Mouse (Mus musculus) gastrocnemius, postnatal 10 days (tissue): ENCODE results near the gene Pde6b. TPM values are rescaled to one million over a fixed set of nuclear protein-coding genes. Genes with fewer than 3 reads are reported as not detected.

Experiments used
- DNase-seq: peaks from one replicate; pipeline ENCODE4 v3.0.0; 2021; ENCODE audit warnings: mixed read lengths
- long read RNA-seq, 2 experiments: library from polyadenylated mRNA; stranded (forward); transcript quantifications; one replicate each; pipeline ENCODE4 v2.0.0; 2021
- total RNA-seq, 2 experiments: library from RNA; stranded (reverse); gene quantifications; 2 replicates each; pipeline ENCODE4 v1.2.3; 2021

Pde6b gene
- not detected for total RNA-seq
- long read RNA-seq, experiment 1: 0 reads
- long read RNA-seq, experiment 2: 0 reads

DNA sequence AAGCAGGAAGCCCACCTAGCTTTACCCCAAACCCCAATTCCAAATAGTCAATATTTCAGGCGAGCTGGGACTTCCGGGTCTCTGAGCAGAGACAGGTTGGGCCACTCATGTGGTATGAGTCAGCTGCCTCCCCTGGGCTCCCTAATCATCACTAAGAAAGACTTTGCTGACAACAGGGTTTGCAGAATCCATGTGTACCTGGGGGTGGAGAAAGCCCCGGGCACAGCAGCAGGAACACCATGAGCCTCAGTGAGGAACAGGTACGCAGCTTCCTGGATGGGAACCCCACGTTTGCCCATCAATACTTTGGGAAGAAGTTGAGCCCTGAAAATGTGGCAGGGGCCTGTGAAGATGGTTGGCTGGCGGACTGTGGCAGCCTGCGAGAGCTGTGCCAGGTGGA, at the start of gene Pde6b:
Pde6b (plus strand) TSS at position 191 of the 400 bp plus-strand sequence.
- DNase-seq: no peak

DNA sequence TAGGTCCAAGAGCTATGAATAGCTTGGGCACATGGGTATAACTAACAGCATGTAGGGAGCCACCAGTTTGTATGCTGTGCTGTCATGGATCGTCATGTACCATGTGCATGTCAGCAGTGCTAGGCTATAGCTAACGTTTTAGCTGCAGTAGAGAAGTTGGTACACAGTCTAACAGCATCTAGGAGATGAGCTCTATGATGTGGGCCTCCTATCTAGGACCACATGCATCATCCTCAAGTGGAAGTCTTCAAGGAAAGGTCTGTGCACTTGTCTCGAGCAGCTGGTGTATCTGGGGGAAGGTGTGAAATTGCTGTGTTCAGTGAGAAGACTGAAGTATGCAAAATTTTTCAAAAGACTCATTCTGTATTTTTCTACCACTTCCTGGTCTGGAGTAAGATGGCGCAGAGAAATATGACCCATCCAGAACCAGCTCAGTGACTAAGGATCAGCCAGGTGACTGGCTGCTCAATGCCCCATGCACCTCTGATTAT, 44.5 kb upstream of the Pde6b start:
- no peak for DNase-seq

DNA sequence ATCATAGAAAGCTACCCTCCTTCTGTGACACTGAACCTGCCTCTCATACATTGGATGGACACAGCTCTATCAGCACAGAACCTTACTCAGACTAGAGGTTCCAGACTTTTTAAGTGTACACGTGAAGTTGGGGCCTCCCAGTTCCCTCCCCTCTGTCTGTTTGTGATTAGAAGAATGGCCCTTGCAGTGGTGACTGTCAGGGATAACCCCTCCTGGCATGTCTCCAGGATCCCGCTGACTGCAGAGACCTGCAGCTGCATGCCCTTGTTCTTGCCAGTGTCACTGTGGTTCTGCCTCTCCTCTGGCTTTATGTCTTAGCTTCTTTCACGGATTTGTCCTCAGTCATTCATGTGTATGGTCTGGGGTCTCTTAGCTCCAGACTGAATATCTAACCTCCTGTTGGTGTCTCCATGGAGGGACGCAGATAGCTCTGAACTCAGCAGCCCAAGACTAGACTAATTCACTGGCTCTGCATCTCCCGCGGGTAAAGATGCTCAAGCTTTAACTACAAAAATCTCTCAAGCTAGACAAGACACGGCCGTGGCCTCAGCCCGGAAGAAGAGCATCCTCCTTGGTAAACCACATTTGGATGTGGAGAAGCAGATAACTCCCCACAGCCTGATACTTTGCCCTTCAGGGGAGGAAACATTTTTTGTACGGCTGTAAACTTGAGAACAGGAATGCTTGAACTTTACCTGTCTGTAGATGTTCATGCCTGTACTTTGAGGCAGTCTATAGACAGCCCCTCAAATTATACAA, 42.7 kb upstream of the Pde6b start:
- no peak for DNase-seq

DNA sequence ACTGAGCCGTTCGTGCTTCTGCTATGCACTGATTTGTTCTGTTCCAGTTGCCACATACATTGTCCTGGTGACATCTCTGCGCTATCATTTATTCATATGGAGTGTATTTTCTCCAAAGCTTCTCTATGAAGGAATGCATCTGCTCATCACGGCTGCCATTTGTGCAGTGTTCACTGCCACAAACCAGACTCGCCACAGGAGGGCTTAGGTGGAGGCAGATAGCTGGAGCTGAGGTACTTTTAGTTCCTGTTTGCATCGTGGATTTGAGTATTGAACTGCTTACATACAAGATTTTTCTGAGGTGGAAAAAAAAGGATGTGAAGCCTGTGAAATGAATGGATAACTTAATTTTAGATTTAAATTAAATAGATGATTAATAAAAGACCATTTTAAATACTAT, 40.3 kb upstream of the Pde6b start:
- DNase-seq: no peak

DNA sequence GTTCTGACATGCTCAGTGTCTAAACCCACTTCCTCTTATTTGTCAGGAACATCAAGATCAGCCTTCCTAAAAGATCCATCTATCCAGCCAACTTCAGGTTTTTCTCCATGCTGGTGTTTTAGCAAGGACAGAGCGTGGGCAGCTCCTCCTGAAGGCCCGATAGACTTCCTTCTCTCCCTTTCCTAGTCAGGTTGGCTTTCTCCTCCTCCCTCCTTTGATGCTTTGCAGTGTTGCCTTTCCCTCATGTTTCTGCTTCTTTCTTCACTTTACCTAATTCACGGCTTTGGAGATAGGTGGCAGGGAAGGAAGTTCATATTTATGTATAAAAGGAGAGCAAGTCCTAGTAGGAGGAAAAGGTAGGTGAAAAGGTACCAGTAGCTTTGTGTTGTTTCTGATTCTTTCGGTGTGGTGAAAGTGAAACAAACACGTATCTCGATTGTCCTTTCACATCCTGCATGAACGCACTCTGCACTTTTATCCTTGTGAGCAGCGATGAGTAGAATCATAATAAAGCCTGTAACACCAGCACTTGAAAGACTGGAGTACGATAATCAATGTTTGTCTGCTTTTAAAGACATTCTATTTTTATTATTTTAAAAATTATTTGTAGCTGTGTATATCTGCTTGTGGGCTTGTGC, 38.6 kb upstream of the Pde6b start:
- no peak for DNase-seq

DNA sequence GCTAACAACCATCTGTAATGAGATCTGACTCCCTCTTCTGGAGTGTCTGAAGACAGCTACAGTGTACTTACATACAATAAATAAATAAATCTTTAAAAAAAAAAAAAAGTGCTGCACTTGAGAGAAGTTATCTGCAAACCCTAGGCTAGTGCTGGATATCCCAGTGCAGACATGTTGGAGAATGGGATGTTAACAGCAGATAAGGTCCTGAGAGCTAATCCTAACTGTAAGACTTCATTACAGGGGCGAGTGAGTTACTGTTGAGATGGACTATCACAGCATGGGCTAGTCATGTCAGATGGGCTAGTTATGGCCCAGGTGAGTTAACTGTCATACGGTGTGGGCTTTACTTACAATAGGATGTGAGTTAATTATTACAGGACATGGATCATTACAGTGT, 34.1 kb upstream of the Pde6b start:
- DNase-seq: no peak

DNA sequence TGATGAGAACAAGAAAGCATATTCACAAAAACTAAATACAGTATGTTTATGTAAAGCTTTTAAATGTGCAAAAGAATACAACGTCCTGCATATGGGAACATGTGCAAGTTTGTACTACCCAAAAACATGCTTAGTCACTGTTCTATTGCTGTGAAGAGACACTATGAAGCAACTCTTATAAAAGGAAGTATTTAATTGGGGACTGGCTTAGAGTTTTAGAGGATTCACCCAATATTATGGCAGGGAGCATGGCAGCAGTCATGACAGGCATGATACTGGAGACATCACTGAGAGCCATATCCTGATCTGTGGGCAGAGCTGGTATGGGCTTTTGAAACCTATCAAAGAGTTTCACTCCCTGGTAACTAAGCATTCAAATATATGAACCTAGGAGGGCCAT, 30.3 kb upstream of the Pde6b start:
- no peak for DNase-seq

DNA sequence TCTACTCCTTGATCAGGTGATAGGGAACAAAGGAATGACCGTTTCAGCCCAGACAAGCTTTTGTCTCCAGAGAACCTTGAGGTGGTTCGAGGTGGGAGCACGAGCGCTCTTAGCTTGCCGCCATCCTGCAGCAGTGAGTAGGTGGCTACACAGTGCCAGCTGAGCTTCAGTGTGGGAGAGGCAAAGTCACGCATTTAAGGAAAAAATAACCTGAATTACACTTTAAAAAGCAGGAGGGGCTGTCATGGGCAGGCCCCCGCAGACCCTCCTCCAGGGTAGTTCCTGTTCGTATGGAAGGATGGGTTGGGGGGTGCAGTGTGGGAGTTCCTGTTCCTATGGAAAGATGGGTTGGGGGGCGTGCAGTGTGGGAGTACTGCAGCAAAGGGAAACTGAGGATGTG, 28.7 kb upstream of the Pde6b start:
- no peak for DNase-seq

DNA sequence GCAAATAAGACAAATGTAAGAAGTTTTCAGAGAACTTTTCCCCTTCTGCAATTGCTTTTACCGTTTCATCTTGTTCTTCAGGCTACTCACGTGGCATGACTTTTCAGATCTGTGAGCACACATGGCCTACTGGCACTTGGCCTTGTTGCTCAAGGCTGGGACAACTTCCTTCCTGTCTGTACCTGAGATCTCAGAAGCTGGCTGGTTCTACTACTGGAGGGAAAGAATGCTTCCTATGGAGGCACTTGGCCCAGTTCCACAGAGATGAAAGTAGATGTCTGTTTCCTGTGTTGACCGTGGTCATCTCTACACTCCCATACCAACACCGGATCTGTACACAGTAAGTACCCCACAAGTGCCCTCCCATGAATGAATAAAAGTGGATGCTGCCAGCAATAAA, 28.0 kb upstream of the Pde6b start:
- no peak for DNase-seq

DNA sequence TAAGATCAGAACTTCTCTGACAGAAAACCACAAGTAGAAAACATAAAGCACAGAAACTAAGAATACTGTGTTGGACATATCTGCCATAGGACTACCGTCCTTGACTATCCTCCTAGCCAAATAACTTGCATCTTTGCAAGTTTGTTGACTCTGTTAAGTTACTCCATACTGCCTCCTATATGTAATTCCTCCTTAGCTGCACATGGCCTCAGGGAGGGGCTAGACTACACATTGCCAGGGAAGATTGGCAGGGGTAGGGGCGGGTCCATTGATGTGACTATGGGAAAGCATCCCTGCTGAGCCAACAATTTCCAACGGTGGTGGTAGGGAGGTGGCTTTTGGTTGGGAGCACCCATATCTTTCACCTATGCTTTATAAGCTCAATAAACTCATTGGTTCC, 25.9 kb upstream of the Pde6b start:
- DNase-seq: no peak

DNA sequence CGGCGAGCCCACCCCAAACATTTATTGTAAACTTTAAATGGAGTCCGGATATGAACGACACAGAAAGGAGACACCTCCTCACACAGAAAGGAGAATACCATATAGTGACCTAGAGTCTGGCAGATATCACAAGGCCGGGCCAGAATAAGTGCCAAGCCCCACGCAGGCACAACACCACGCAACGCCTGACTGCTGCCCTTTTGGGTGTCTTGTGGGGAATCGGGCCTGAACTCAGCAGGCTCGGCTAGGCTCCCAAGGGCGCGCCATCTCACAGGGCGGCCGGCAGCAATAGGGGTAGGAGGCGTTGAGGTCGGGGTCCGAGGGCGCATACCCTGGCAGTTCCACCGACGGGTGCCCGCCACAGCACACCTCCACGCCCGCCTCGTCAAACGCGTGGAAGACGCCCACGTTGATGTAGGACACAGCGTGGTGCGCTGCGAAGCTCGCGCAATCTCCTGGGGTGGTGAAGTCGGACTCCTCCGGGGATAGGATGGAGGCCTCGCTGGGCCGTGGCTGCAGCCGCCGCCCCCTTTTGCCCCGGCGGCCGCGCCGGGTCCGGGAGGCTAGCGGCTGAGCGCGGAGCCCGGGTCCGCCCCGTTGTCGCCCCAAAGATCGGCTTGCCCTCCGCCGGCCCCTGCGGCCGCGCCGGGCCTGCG, 21.7 kb upstream of the Pde6b start:
- peak; percentile 14 for DNase-seq

DNA sequence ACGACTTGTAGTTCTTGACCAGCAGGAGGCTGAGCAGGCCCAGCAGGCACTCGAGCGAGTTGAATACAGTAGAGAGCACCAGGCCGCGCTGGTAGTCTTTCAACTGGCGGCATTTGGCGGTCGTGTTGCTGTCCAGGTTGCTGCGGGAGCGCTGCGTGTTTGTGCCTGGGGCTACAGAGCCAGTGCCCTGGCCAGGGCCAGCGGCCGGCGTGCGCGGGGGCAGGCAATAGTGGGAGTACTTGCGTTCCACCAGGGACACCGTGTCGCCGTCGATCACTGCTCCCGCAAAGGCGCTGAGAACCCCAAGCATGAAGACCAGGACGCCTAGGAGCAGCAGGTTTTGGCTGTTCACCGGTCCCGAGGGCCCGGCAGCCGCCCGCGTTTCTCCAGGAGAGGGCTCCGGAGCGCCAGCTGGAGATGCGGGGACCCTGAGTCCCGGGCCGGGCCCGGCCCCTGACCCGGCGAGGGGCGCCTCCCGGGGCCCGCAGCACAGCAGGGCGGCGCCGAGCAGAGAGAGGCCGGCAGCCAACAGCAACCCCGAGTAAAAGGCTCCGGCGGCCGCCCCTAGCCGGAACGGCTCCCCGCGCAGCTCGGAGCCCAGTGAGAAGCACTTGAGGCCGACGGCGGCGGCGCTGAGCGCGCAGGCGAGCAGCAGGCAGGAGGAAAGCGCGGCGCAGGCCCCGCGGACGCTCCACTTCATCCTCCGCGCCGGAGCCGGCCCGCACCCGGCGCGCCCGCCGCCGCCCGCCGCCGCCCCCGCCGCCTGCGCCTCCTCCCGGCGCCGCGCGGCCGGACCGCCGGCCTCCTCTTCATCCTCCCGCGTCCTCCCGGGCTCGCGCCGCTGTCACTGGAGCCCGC, 21.0 kb upstream of the Pde6b start:
- DNase-seq: peak; percentile 42

DNA sequence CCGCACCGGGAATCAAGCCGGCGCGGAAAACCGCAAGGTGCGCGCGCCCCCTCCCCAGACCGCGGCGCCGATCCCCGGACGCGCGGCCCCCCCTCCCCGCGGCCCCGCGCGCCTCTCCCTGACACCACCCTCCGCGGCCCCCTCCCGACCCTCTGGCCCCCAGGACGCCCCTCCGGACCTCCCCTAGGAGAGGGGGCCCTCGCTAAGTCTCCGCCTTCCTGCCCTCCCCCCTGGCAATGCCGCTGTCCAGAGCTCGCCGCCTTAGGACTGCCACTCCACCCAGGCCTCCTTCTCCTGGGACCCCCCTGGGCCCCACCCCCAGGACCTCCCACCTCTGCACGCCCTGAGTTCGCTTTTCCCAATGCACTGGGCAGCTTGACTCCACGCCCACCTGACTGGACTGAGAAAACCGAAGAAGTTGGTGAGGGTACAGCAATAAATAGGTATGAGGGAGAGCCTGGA, 20.3 kb upstream of the Pde6b start, which contains the start of gene Gm42517:
Gm42517 (minus strand) TSS at position 52 of the 462 bp plus-strand sequence.
- peak; percentile 15 for DNase-seq

DNA sequence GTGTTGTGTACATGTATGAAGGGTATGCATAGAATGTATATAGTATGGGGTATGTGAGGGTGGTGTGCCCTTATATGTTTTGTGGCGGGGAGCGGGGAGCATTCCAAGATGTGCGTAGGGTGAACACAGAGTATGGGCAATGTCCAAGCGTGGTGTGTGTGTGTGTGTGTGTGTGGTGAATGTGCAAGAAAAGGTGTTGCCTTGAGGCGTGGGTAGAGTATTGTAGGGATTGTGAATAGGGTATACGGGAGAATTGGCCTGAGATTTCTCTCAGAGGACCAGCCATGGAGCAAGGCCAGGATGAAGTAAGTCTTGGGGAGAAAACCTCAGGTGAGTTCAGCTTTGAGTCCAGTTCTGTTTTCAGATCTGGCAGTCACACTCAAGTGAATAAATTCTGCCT, 19.7 kb upstream of the Pde6b start:
- DNase-seq: no peak

DNA sequence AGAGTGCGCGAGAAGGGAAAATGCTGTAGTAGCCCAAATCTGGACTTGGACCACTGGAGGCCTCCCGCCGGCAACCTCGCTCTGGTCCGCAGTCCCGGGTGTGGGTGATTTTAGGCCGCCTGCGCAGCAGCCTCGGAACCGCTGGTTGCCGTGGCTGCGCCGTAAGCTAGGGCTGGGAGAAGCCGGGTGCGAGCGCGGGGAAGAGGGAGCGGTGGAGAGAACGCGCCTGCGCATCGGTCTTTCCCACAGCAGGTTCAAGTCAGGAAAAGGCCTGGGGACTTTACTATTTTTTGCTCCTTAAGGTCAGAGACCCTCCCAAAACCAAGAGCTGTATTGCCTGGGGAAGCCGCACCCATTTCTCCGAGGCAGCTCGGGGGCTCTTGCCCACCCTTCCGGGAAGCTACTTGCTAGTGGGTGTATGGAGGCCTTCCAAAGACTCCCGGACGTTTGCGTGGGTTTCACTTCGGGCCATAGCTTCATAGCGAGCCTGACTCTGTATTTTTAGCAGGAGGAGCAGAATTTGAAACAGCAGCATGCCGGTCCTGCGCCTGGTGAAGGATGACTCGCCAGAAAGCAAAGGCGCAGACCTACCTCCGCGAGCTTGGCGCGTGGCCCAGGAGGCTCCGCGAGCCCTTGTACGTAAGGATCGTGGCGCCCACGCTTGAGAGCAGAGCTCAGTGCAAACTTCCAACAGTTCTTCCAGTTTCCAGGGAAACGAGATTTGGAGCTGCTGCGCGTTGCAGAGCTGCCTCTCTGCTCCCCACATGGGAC, 19.2 kb upstream of the Pde6b start:
- peak; percentile 35 for DNase-seq

DNA sequence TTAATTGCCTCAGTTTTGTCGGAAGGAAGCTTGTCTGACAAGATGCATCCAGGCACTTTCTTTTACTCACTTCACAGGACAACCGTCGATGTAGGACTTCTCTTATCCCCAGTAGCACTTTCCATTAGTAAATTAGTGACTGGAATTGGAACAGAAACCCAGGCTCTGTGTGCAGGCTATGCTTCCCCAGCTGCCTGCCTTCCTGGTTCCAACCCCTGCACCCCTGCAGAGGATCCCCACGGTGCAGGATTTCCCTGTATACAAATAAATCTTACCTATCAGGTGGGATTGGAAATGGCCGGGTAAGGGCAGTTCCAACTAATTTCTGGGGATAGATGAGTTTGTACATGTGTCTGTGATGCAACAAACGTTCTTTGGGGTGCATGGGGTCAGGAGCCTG, 18.2 kb upstream of the Pde6b start:
- DNase-seq: no peak

DNA sequence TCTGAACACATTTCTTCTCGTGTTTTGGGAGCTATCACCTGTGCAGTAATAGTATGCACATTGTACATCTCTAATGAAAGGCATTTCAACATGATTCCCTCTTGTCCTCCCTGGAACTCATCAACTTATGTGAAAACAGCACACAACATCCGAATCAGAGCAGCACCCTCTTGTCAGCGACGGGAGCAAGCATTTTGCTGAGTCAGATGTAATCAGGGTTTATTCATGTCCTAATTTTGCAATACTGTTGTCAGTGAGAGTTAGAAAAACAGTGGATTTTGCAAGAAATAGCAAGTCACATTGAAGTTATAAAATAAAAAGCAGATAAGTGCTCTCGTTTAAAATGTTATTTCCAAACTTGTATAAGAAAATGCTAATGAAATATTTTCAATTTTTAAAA, 14.1 kb upstream of the Pde6b start:
- no peak for DNase-seq

DNA sequence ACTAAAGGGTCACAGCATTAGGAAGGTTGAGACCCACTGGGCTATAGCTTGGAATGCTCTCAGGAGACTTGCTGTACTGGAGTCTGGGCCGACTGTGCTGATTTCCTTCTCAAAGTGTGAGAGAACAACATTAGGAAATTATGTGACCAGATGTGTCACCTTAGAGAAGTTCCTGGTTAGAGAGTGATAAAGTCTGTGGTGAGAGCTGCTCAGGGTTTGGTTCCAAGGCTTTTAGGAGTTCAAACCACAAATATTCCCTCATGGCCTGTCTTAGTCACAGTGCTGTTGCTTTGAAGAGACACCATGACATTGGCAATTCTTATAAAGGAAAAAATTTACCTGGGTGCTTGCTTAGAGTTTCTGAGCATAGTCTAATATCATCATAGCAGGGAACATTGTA, 12.1 kb upstream of the Pde6b start:
- DNase-seq: no peak

DNA sequence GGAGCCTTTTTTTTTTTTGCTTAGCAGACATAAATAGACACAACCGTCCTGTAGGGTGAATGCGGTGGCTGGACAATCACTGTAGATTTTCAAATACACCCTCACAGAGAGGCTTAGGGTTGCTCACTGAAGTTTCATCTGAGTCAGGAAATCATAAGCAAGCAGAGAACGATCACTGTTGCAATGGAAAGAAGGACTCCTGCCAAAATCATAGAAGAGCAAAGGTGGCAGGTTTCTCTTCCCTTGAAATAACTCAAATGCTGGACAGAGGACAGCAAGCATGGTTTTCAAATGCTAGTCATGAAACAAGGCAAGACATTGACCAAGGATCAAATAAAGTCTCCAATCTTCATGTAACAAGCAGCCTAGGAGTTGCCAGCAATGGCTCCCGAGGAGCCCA, 9.8 kb upstream of the Pde6b start:
- no peak for DNase-seq

DNA sequence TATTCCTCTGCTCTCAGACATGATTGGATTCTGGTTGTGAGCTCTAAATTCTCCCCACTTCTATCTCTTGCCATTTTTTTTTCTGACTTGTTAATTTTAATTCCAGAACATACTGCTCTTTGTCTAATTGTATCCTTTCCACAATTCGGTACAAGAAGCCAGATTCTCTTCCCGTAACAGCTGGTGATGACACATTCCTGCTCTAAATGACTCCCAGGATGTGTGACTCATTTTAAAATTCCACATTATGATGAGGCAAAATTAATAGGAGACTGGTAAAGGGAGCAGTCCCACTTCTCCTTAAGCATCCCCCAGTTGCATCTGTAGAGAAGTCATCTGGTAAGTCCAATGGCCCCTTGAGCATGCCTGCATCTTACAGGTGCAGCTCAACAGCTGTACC, 2.6 kb upstream of the Pde6b start:
- no peak for DNase-seq

DNA sequence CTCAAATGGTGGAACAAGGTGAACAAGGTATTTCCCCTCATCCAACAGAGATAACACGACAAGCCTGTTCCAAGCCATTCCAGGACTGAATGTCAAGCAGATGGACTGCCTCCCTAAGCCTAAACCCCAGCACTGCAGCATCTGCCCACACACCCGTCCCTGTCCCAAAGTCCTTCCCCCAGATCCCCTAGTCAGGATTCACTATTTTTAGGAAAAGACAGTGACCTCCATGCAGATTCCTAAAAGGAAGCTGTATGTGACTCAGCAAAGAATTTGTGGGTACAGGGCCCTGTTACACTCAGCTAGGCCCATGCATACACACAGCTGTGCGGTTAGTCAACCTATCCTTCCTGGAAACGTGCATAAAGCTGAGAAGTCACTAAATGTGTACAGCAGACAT, 1.7 kb upstream of the Pde6b start:
- no peak for DNase-seq
